Mouse (Mus musculus): Measurements from ENCODE around the gene Nppb. TPM values are rescaled to one million over a fixed set of nuclear protein-coding genes. Genes with fewer than 3 reads are reported as not detected.

Nppb gene
- polyA plus RNA-seq, 1 experiment: not detected

DNA sequence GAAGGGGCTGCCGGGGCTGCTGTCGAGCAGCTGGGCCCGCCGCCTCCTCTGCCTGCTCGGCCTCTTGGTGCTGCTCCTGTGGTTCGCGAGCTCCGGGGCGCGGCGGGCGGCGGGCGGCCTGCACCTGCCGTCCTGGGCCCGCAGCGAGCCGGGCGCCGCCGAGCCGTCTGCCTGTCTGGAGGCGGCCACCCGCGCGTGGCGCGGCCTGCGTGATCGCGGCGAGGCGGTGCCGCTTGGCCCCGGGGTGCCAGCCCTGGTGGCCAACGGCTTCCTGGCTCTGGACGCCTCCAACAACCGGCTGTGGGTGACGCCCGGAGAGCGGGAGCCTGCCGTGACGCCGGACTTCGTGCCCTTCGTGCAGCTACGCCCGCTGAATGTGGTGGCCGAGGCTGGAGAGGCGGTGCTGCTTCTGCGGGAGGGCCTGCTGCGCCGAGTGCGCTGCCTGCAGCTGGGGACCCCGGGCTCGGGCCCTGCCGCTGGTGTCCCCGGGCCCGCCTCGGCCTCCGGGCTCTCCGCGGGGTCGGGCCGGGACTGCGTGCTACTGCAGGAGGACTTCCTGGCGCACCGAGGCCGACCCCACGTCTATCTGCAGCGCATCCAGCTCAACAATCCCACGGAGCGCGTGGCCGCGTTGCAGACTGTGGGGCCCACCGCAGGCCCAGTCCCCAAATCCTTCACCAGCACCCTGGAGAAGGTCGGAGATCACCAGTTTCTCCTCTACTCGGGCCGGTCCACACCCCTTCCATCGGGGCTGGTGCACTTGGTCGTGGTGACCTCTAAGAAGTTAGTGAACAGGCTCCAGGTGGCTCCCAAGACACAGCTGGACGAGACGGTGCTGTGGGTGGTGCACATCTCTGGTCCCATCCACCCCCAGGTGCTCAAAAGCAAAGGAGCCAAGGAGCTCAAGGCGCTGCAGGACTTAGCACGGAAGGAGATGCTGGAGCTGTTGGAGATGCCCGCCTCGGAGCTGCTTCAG, 44.3 kb upstream of the Nppb start:
- Histone ChIP-seq H3K4me3 (replicated peaks; ENCODE audit: extremely low read depth, low read depth, low read length) (peak overlapping the region; percentile 80), H3K4me1 (ENCODE audit: control insufficient read depth, insufficient read depth, low read length) (peaks cover 22% of the 10 kb centered on the region)
- no peak for TF ChIP-seq POLR2A (IDR thresholded peaks at IDR 0.05; ENCODE audit: borderline replicate concordance, extremely low read depth, low read depth, low read length)
- no peak for DNase-seq
- 4% methylated on average over 81 of the region's 88 CpGs for WGBS

DNA sequence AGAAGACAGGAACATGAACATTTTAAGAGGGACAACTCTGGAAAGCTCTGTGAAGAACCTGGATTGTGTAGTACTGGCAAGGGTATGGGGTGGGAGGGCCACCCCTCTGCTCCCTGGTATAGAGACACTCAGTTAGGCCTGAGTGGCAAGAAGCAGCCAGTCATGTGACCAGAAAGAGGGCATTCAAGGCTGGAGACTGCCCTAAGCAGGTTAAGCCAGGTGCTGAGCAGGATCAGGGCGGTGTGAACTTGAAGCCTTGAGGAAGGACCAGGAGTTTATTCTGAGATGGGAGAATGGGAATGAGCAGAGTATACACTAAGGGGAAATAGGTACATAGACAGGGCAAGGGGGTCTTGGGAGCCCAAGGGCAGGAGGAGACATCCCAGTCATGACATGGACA, 42.6 kb upstream of the Nppb start:
- no peak for TF ChIP-seq POLR2A (IDR thresholded peaks at IDR 0.05; ENCODE audit: borderline replicate concordance, extremely low read depth, low read depth, low read length)
- TF ChIP-seq CTCF (IDR thresholded peaks at IDR 0.05; ENCODE audit: insufficient read depth, low read length): no peak
- no peak for DNase-seq
- H3K4me3 ChIP-seq (replicated peaks; ENCODE audit: extremely low read depth, low read depth, low read length): no peak overlapping the region
- 88% methylated on average over 1 of the region's 1 CpGs for WGBS
- H3K4me1 ChIP-seq (ENCODE audit: control insufficient read depth, insufficient read depth, low read length): peaks cover 21% of the 10 kb centered on the region

DNA sequence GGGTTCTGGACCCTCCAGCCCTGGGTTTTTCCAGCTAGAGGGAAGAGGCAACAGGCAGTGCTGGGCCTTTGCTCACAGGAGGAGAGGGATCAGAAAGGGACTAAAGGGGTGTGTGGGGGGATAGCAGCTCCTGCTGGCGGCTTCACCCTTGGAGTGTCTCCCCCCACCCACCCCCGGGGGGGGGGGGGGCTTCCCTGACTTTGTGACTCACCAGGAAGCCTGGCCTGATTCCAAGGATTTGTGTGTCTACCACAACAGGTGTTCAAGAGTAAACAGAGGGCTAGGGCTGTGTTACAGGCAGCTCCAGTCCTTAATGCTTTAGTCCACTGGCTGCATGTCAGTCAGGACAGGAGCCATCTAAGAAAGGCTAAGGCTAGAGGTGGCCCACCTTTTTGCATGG, 38.1 kb upstream of the Nppb start:
- no peak for DNase-seq
- WGBS: 23% methylated on average over 2 of the region's 2 CpGs
- Histone ChIP-seq H3K4me3 (replicated peaks; ENCODE audit: extremely low read depth, low read depth, low read length) (no peak overlapping the region), H3K4me1 (ENCODE audit: control insufficient read depth, insufficient read depth, low read length) (peaks cover 6% of the 10 kb centered on the region)
- TF ChIP-seq CTCF (IDR thresholded peaks at IDR 0.05; ENCODE audit: insufficient read depth, low read length): no peak
- TF ChIP-seq POLR2A (IDR thresholded peaks at IDR 0.05; ENCODE audit: borderline replicate concordance, extremely low read depth, low read depth, low read length): no peak

DNA sequence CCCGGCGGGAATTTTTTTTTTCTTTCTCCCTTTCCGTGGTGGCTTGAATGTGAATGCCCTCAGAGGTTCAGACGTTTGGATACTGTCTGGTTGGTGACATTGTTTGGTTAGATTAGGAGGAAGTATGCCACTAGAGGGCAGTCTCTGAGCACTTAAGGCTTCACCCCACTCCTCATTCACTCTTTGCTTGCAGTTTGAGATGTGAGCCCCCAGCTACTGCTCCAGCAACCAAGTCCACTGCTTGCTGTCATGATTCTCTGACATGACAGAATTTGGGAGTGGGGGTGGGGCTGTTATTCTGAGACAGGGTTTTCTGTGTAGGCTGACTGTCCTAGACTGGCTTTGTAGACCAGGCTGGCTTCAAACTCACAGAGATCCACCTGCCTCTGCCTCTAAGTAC, 32.0 kb upstream of the Nppb start:
- 10% methylated on average over 4 of the region's 4 CpGs for WGBS
- DNase-seq: no peak
- TF ChIP-seq POLR2A (IDR thresholded peaks at IDR 0.05; ENCODE audit: borderline replicate concordance, extremely low read depth, low read depth, low read length): no peak
- 0 out of 2 replicates have a peak, but pooled peaks have one; percentile 13 for TF ChIP-seq CTCF (IDR thresholded peaks at IDR 0.05; ENCODE audit: insufficient read depth, low read length)
- no peaks in the 10 kb centered on the region for H3K4me1 ChIP-seq (ENCODE audit: control insufficient read depth, insufficient read depth, low read length)
- no peak overlapping the region for H3K4me3 ChIP-seq (replicated peaks; ENCODE audit: extremely low read depth, low read depth, low read length)

DNA sequence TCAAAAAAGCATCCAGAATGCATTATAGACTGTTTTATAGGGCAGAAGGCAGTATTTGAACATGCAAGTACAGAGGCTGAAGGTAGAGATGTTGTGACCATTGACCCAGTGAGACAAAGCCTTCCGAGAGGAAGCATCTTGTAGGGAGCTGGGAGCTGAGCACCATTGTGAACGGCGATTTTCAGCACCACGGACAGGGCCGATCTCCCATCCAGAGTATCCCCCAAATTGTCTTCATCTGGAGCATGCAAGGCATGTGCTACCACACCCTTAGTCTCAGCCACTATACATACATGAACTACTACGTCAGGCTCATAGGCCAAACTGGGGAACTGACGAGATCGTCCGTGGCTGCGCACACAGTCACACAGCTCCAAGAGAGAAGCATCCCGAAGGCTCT, 28.4 kb upstream of the Nppb start:
- WGBS: 44% methylated on average over 11 of the region's 11 CpGs
- Histone ChIP-seq H3K4me3 (replicated peaks; ENCODE audit: extremely low read depth, low read depth, low read length) (no peak overlapping the region), H3K4me1 (ENCODE audit: control insufficient read depth, insufficient read depth, low read length) (no peaks in the 10 kb centered on the region)
- DNase-seq: no peak
- TF ChIP-seq POLR2A (IDR thresholded peaks at IDR 0.05; ENCODE audit: borderline replicate concordance, extremely low read depth, low read depth, low read length) (no peak), CTCF (IDR thresholded peaks at IDR 0.05; ENCODE audit: insufficient read depth, low read length) (no peak)

DNA sequence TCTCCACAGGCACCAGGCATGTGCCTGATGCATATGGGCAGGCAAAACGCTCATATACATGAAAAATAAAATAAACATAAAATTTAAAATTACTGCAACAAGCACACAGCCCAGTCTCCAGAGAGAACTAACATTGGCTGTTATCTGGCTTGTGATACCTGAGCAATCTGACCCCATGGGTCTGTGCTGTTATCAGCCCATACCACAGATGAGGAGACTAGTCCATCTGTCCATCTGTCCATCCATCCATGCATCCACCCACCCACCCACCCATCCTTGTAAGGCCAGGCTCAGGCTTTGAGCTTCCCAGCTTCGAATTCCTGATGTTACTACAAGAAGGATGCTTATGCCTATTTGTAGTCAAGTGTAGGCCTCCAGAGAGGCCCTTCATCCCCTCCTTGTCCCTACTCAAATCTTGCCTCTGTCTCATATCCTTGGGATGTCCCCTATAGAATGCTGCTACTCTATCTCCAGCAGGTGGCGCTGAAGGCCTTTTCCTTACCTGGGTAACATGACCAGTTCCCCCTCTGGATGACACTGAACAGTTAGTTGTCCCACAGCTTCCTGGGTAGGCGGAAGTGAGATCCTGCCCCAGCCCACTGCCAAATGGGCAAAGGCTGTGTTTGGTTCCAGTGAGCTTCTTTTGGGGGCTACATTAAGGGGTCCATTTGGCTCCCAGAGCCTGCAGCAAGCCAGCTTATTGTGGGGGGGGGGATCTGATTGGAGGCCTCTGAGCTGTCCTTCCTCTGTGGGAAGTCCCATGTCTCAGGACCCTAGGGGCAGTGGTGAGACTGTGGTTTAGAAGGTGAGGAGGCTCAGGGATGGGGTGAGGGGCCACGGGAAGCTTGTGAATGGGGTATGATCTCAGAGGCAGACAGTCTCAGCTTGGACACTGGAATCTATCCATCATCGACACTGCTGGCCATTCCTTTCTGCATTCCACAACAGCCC, 25.4 kb upstream of the Nppb start:
- peak; percentile 53 for DNase-seq
- H3K4me1 ChIP-seq (ENCODE audit: control insufficient read depth, insufficient read depth, low read length): no peaks in the 10 kb centered on the region
- TF ChIP-seq POLR2A (IDR thresholded peaks at IDR 0.05; ENCODE audit: borderline replicate concordance, extremely low read depth, low read depth, low read length) (no peak), CTCF (IDR thresholded peaks at IDR 0.05; ENCODE audit: insufficient read depth, low read length) (peak; percentile 46; the same call in 1 of the 2 replicates)
- WGBS: 40% methylated on average over 6 of the region's 6 CpGs
- H3K4me3 ChIP-seq (replicated peaks; ENCODE audit: extremely low read depth, low read depth, low read length): no peak overlapping the region

DNA sequence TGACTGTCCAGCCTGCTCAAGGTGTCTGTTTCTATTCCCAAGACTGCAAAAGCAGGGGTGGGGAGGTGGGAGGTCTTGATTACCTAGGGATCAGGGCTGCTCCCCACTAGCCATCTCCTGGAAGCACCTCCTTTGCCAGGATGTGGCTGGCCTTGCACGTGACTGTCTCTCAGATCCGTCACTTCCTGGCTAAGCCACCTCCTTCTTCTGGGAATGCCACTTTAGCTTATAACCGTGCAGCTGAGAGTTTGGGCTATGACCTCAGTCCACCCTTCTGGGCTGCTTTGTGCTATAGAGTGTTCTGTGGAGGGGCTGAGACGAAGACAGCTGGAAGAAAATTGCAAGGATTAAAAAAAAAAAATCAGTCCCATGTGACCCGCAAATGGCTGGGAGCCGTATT, 22.8 kb upstream of the Nppb start:
- WGBS: 43% methylated on average over 6 of the region's 6 CpGs
- DNase-seq: no peak
- TF ChIP-seq POLR2A (IDR thresholded peaks at IDR 0.05; ENCODE audit: borderline replicate concordance, extremely low read depth, low read depth, low read length): no peak
- H3K4me1 ChIP-seq (ENCODE audit: control insufficient read depth, insufficient read depth, low read length): no peaks in the 10 kb centered on the region
- H3K4me3 ChIP-seq (replicated peaks; ENCODE audit: extremely low read depth, low read depth, low read length): no peak overlapping the region

DNA sequence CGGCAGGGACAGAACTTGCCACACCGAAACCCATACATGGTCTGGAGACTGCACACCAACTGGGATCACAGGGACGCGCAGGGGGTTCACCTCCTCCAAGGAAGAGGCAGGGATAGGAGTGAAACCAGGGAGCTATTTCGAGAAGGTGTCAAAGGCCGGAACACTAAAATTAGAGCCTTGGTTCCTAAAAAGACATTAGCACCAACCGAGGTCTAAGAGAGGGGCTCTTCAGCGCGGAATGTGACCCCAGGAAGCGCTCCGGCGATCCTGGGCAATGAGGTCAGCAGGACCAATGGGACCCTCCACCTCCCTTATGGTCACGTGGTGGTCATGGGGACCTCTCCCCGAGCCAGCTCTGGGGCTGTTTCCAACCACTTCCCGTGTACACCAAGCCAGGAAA, 22.0 kb upstream of the Nppb start:
- Histone ChIP-seq H3K4me3 (replicated peaks; ENCODE audit: extremely low read depth, low read depth, low read length) (no peak overlapping the region), H3K4me1 (ENCODE audit: control insufficient read depth, insufficient read depth, low read length) (no peaks in the 10 kb centered on the region)
- no peak for DNase-seq
- 80% methylated on average over 15 of the region's 15 CpGs for WGBS
- no peak for TF ChIP-seq POLR2A (IDR thresholded peaks at IDR 0.05; ENCODE audit: borderline replicate concordance, extremely low read depth, low read depth, low read length)
- TF ChIP-seq CTCF (IDR thresholded peaks at IDR 0.05; ENCODE audit: insufficient read depth, low read length): no peak

DNA sequence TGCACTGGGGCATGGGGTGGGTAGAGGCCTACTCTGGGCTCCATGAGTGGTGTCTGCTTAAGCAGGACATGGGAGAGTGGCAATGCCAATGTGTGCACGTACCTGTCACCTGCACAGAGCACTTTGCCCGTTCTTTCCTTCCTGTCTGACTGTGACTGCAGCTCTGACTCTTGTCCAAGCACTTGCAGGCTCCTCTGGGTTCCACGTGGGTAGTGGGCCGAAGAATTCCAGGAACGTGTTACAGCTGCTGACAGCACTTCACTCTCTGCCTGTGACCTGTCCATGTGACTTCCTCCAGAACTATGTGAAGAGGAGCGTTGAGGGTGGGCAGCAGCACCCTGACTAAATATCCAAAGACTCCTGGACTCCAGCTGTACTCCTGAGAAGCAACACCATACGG, 19.9 kb upstream of the Nppb start:
- TF ChIP-seq POLR2A (IDR thresholded peaks at IDR 0.05; ENCODE audit: borderline replicate concordance, extremely low read depth, low read depth, low read length) (no peak), CTCF (IDR thresholded peaks at IDR 0.05; ENCODE audit: insufficient read depth, low read length) (no peak)
- WGBS: 48% methylated on average over 7 of the region's 7 CpGs
- Histone ChIP-seq H3K4me1 (ENCODE audit: control insufficient read depth, insufficient read depth, low read length) (no peaks in the 10 kb centered on the region), H3K4me3 (replicated peaks; ENCODE audit: extremely low read depth, low read depth, low read length) (no peak overlapping the region)
- DNase-seq: no peak

Data from lung, adult 2 months (tissue).